Mouse (Mus musculus): ENCODE data around the gene Fsd1l.

DNA sequence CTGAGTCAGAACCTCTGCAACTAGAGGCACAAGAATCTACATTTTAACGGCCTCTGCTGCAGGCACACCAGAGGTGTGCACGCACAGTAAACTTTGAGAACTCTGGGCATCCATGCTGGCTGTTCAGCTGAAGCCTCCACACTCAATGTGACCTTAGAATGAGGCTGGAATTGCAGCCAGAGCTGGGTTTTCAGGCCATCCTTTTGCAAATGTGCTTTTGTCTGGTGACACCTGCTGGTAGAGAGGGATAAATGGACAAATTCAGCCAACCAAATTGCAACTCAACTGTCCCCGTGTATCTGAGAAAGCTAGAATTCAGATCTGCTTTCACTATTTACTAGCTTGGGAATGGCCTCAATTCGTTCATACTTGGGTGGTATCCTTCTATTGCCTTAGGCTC, 37.1 kb upstream of the Fsd1l start:
- TF ChIP-seq CTCF (IDR thresholded peaks at IDR 0.05; ENCODE audit: low read depth) (peak; percentile 87), EP300 (IDR thresholded peaks at IDR 0.05; ENCODE audit: low read depth) (no peak)
